Mouse (Mus musculus) forebrain, postnatal 0 days (tissue): ENCODE results near the gene Cuedc1. TPM values are rescaled to one million over a fixed set of nuclear protein-coding genes. Genes with fewer than 3 reads are reported as not detected.

ENCODE experiments used
- ATAC-seq: fragments of 200-750 bp; cut with Nextera tagmentation; 2 replicates; pipeline ENCODE4 v1.8.0; 2017; ENCODE audit warnings: mild to moderate bottlenecking, moderate library complexity
- DNase-seq: peaks from one replicate; pipeline ENCODE4 v3.0.0-alpha.2; 2015
- H3K27ac ChIP-seq: fragments of 300-500 bp; sonication (generic); 2 replicates; pipeline ENCODE4 v1.5.1; 2014; ENCODE audit warnings: low read depth, mild to moderate bottlenecking, antibody characterized with exemption, low read length, moderate library complexity, mixed read lengths
- H3K27me3 ChIP-seq: fragments of 300-500 bp; sonication (generic); 2 replicates; pipeline ENCODE4 v1.6.1; 2014; ENCODE audit warnings: mild to moderate bottlenecking, low read length, mixed read lengths; ENCODE audit not compliant: insufficient read depth
- H3K36me3 ChIP-seq: fragments of 300-500 bp; sonication (generic); 2 replicates; pipeline ENCODE4 v1.6.1; 2014; ENCODE audit warnings: mild to moderate bottlenecking, moderate library complexity; ENCODE audit not compliant: insufficient read depth
- H3K4me1 ChIP-seq: fragments of 300-500 bp; sonication (generic); 2 replicates; pipeline ENCODE4 v1.6.1; 2014; ENCODE audit warnings: antibody characterized with exemption; ENCODE audit not compliant: insufficient read depth
- H3K4me2 ChIP-seq: fragments of 300-500 bp; sonication (generic); 2 replicates; pipeline ENCODE4 v1.6.1; 2014; ENCODE audit warnings: low read depth, mild to moderate bottlenecking, moderate library complexity
- H3K4me3 ChIP-seq: fragments of 300-500 bp; sonication (generic); 2 replicates; pipeline ENCODE4 v1.5.1; 2014; ENCODE audit warnings: low read depth, low read length, mixed read lengths
- H3K9ac ChIP-seq: fragments of 300-500 bp; sonication (generic); 2 replicates; pipeline ENCODE4 v1.6.1; 2014; ENCODE audit warnings: mild to moderate bottlenecking
- H3K9me3 ChIP-seq: fragments of 300-500 bp; sonication (generic); 2 replicates; pipeline ENCODE4 v1.6.1; 2016; ENCODE audit warnings: low read length
- CTCF ChIP-seq: sonication (generic); IDR thresholded peaks from 2 replicates; pipeline ENCODE4 v1.5.1; 2016; ENCODE audit warnings: antibody characterized with exemption, control low read depth, low read depth
- WGBS: fragments of 180-500 bp; shearing (Covaris S2); extraction: QIAGEN DNeasy Blood & Tissue Kit; methylation state at CpG from one replicate; pipeline ENCODE4 v1.1.7; 2014; 5-methylcytosine and 5-hydroxymethylcytosine counted together
- polyA plus RNA-seq: library from polyadenylated mRNA; unstranded; fragments of >200 nt; fragmentation: Nextera tagmentation; extraction: Ambion mirVana; gene quantifications from 2 replicates; pipeline ENCODE4 v1.2.1, GENCODE M21; 2015
- total RNA-seq: library from RNA; depleted of rRNA; stranded (reverse); fragments of >200 nt; gene quantifications from 2 replicates; pipeline ENCODE4 v1.2.3, GENCODE M21; 2014

Gene Cuedc1
- total and polyA plus RNA-seq, 2 experiments from 2014 or later = 34.6 to 34.7 TPM

DNA sequence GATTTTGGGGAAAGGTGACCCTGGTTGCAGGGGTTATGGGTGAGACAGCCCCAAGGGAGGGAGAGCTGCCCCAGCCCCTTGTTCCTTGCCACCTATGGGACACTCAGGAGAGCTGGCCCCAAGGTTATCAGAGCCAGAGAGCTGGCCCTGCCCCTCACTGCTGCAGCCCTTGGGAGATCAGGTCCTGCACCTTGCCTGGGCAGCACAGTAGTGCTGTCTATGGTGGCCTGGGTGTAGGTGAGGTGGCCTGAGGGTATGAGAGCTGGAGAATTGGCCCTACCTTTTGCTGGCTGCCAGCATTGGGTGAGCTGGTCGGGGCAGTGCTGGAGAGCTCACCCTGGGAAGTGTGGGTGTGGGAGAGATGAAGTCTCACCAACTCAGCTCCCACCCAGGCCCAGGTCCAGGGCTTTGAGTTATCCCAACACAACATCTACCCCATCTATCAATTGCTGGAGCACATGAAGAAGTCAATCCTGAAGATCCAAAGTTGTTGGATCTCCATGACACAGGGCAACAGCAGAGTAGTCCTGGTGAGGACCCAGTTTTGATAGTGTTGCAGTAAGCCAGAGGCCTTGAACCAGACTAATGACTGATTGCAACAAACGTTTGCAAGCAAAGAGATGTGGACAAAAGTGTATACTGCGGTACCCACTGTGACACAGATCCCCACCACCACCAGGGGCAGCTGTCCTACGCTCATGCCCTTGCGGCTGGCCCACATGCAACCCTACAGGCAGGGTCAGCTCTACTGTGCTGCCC lies 114.1 kb downstream of the Cuedc1 start:
- H3K27ac ChIP-seq = no peak overlapping the region
- H3K9ac ChIP-seq = no peak overlapping the region
- 0 out of 2 replicates have a peak, but pooled peaks have one; percentile 17 for TF ChIP-seq CTCF
- no peaks in the 10 kb centered on the region for H3K4me1 ChIP-seq
- ATAC-seq (no peak), DNase-seq (no peak)
- H3K27me3 ChIP-seq = no peaks in the 10 kb centered on the region
- H3K4me3 ChIP-seq = no peak overlapping the region
- H3K9me3 ChIP-seq = no peaks in the 10 kb centered on the region
- H3K4me2 ChIP-seq = no peak overlapping the region
- H3K36me3 ChIP-seq = peaks cover 35% of the 10 kb centered on the region
- 88% methylated on average over 5 of the region's 5 CpGs for WGBS

- Histone ChIP-seq H3K27ac (no peak overlapping the region), H3K36me3 (peaks cover 35% of the 10 kb centered on the region), H3K4me3 (no peak overlapping the region), H3K4me2 (no peak overlapping the region), H3K9ac (no peak overlapping the region), H3K9me3 (no peaks in the 10 kb centered on the region), H3K4me1 (no peaks in the 10 kb centered on the region), H3K27me3 (no peaks in the 10 kb centered on the region)
- no peak for TF ChIP-seq CTCF
- 52% methylated on average over 6 of the region's 6 CpGs for WGBS
- DNase-seq = no peak
- no peak for ATAC-seq
Observed at GRCm38 (mm10) chr11:88213757-88214156, 115.9 kb downstream of the Cuedc1 start.

DNA sequence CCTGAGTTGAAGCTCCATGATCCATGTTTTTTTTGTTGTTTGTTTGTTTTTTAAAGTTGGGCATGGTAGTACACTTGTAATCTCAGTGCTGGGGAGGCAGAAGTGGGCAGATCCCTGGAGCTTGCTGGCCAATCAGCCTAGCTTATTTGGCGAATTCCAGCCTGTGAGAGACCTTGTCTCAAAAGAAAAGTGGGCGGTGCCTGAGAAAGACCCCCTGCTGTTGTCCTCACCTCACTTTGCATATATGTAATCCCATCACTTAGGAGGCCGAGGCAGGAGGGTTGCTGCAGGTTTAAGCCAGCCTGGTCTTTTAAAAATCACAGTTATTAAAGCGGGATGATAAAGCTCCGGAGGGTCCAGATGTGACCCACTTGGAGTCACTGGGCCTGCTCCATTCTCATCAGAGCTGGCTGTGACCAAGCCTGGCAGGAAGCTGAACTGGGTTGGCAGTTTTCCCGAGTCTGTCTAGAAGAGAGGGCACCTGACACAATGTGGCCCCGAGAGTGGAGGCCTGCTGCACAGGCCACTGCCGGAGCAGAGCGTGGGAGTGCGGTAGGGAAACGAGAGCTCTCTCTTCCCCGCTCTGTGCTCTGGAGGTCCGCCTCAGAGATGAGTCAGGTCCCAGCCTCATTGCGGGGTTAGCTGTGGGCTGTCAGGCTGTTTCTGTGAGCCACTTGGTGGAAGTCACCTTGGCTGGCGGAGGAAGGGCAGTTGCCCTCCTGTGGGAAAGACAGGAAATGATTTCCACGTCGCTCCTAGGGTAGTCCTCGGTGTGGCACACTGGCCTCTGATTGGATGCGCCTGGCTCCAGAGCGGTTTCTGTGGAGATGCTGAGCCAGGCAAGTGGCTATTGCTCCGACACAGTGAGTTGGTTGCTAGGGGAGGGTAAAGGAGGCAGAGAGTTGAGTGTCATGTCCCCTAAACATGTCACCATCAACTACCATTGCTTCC lies 117.3 kb downstream of the Cuedc1 start:
- peak; percentile 88 for ATAC-seq
- H3K4me3 ChIP-seq = no peak overlapping the region

GRCm38 (mm10) chr11:88216231-88216685 lies 118.4 kb downstream of the Cuedc1 start:
- ATAC-seq (peak; percentile 47; the same call in 1 of the 2 replicates), DNase-seq (peak; percentile 88)
- no peaks in the 10 kb centered on the region for H3K9me3 ChIP-seq
- H3K27me3 ChIP-seq = no peaks in the 10 kb centered on the region
- WGBS = 12% methylated on average over 10 of the region's 10 CpGs
- no peak overlapping the region for H3K4me3 ChIP-seq
- H3K9ac ChIP-seq = no peak overlapping the region
- H3K4me1 ChIP-seq = no peaks in the 10 kb centered on the region
- H3K36me3 ChIP-seq = peaks cover 13% of the 10 kb centered on the region
- TF ChIP-seq CTCF = peak; percentile 99
- H3K27ac ChIP-seq = no peak overlapping the region
- H3K4me2 ChIP-seq = peak overlapping the region; percentile 25

More for the DNA sequence above, 117.3 kb downstream of the Cuedc1 start:
- H3K36me3 ChIP-seq = peaks cover 24% of the 10 kb centered on the region
- no peaks in the 10 kb centered on the region for H3K27me3 ChIP-seq
- DNase-seq = peak; percentile 42
- no peaks in the 10 kb centered on the region for H3K4me1 ChIP-seq
- no peaks in the 10 kb centered on the region for H3K9me3 ChIP-seq
- 0 out of 2 replicates have a peak, but pooled peaks have one; percentile 19 for TF ChIP-seq CTCF
- H3K9ac ChIP-seq = no peak overlapping the region
- H3K27ac ChIP-seq = no peak overlapping the region
- WGBS = 46% methylated on average over 21 of the region's 21 CpGs
- H3K4me2 ChIP-seq = peak overlapping the region; percentile 25

DNA sequence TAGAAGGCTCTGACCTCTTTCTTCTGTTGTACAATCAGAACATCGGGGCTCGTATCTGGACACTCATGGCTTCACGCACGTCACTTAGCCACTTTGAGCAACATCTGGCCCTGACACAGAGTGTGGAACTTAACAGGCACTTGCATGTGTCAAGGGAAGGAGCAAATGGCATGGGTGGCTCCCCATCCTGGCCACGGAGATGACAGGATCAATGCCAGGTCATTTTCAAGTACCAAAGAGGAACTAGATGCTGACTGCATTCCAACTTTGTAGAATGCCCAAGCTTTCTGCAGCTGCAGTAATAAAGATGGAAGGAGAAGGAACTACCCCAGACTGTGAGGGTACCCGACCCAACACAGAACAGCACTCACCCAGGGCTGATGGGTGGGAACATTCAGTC lies 120.3 kb downstream of the Cuedc1 start:
- H3K36me3 ChIP-seq = no peaks in the 10 kb centered on the region
- H3K9ac ChIP-seq = no peak overlapping the region
- no peaks in the 10 kb centered on the region for H3K4me1 ChIP-seq
- WGBS = 83% methylated on average over 6 of the region's 6 CpGs
- no peaks in the 10 kb centered on the region for H3K9me3 ChIP-seq
- ATAC-seq (no peak), DNase-seq (no peak)
- H3K27me3 ChIP-seq = no peaks in the 10 kb centered on the region
- no peak overlapping the region for H3K27ac ChIP-seq
- no peak for TF ChIP-seq CTCF
- H3K4me2 ChIP-seq = no peak overlapping the region
- H3K4me3 ChIP-seq = no peak overlapping the region

DNA sequence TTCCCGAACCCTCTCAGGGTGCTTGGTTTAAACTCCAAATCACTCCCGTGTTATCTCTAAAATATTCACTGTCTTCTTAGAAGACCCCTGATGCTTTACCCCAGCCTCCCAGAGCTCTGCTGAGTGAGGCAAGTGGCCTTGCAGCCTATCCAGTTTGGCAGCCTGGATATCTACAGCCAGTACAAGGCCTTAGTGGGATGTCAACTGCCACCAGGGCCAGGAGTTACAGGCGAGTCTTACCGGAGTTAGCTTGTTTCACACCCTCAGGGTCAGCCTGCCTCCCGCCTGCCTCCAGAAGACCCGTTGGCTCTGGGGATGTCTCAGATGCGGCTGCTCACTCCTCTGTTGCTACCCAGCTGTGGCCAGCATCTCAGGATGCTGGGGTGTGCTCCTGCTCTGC lies 120.7 kb downstream of the Cuedc1 start:
- Histone ChIP-seq H3K4me3 (no peak overlapping the region), H3K36me3 (no peaks in the 10 kb centered on the region), H3K9ac (no peak overlapping the region), H3K27ac (no peak overlapping the region), H3K27me3 (no peaks in the 10 kb centered on the region), H3K4me2 (no peak overlapping the region), H3K9me3 (no peaks in the 10 kb centered on the region), H3K4me1 (no peaks in the 10 kb centered on the region)
- WGBS = 79% methylated on average over 7 of the region's 7 CpGs
- TF ChIP-seq CTCF = no peak
- DNase-seq (no peak), ATAC-seq (no peak)
